Mouse (Mus musculus) kidney, embryonic 15.5 days (tissue): Measurements from ENCODE around the gene Chd3. TPM values are rescaled to one million over a fixed set of nuclear protein-coding genes. Genes with fewer than 3 reads are reported as not detected.

Experiments used
- ATAC-seq: fragments of 200-750 bp; cut with Nextera tagmentation; replicated peaks from 2 replicates; pipeline ENCODE4 v1.8.0; 2017; ENCODE audit warnings: moderate TSS enrichment; ENCODE audit not compliant: low FRiP score
- H3K27ac ChIP-seq: fragments of 300-500 bp; sonication (generic); 2 replicates; pipeline ENCODE4 v1.5.1; 2015; ENCODE audit warnings: mild to moderate bottlenecking, inconsistent platforms
- H3K27me3 ChIP-seq: fragments of 300-500 bp; sonication (generic); 2 replicates; pipeline ENCODE4 v1.6.1; 2015; ENCODE audit warnings: inconsistent platforms
- H3K36me3 ChIP-seq: fragments of 300-500 bp; sonication (generic); 2 replicates; pipeline ENCODE4 v1.6.1; 2015; ENCODE audit warnings: inconsistent platforms
- H3K4me1 ChIP-seq: fragments of 300-500 bp; sonication (generic); 2 replicates; pipeline ENCODE4 v1.6.1; 2015; ENCODE audit warnings: inconsistent platforms
- H3K4me2 ChIP-seq: fragments of 300-500 bp; sonication (generic); 2 replicates; pipeline ENCODE4 v1.6.1; 2015; ENCODE audit warnings: moderate library complexity, mild to moderate bottlenecking, inconsistent platforms
- H3K4me3 ChIP-seq: fragments of 300-500 bp; sonication (generic); replicated peaks from 2 replicates; pipeline ENCODE4 v1.5.1; 2015; ENCODE audit warnings: mild to moderate bottlenecking, inconsistent platforms
- H3K9ac ChIP-seq: fragments of 300-500 bp; sonication (generic); 2 replicates; pipeline ENCODE4 v1.6.1; 2015; ENCODE audit warnings: mild to moderate bottlenecking, inconsistent platforms
- H3K9me3 ChIP-seq: fragments of 300-500 bp; sonication (generic); replicated peaks from 2 replicates; pipeline ENCODE4 v1.6.1; 2016; ENCODE audit warnings: inconsistent platforms
- WGBS: fragments of 180-500 bp; shearing (Covaris S2); methylation state at CpG from one replicate; pipeline ENCODE4 v1.1.7; 2015; ENCODE audit warnings: mixed read lengths; 5-methylcytosine and 5-hydroxymethylcytosine counted together
- polyA plus RNA-seq: library from polyadenylated mRNA; unstranded; fragments of >200 nt; fragmentation: Nextera tagmentation; extraction: Ambion mirVana; gene quantifications from 2 replicates; pipeline ENCODE4 v1.2.1, GENCODE M21; 2015

Chd3 gene
- polyA plus RNA-seq, 1 experiment from 2014 or later: 62.8 TPM

DNA sequence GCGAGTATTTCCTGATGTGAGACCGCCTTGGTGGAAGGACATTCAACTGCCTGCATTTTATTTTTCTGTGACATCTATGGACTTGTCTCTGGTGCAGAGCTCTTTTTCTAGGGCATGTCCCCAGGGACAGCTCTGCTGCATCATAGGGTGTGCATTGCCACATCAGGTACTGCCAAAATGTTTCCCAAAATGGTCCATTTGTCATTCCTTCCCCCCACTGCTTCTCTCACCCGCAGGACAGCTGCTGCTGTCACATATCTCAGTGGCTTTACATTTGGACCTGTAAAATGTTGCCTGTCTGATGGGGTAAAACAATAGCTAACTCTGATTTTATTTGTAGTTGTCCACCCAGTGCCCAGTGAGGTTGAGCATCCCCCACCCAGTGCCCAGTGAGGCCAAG lies 73.9 kb downstream of the Chd3 start:
- 90% methylated on average over 3 of the region's 3 CpGs for WGBS
- no peak overlapping the region for H3K27ac ChIP-seq
- H3K27me3 ChIP-seq: no peaks in the 10 kb centered on the region
- no peaks in the 10 kb centered on the region for H3K4me1 ChIP-seq
- no peaks in the 10 kb centered on the region for H3K9me3 ChIP-seq
- no peak overlapping the region for H3K9ac ChIP-seq
- no peak overlapping the region for H3K4me2 ChIP-seq
- no peak for ATAC-seq
- H3K4me3 ChIP-seq: no peak overlapping the region
- peaks cover 27% of the 10 kb centered on the region for H3K36me3 ChIP-seq

Other genes with a start within 250 kb of the Chd3 start
- 0.42 and 0.46 TPM in 2 replicates for gene Hes7, start 249.0 kb downstream of the Chd3 start, polyA plus RNA-seq
- 0.27 and 0.51 TPM in 2 replicates for gene 9130213A22Rik, start 246.8 kb downstream of the Chd3 start, polyA plus RNA-seq
- 0.60 and 1.3 TPM in 2 replicates for gene Aloxe3, start 243.5 kb downstream of the Chd3 start, polyA plus RNA-seq
- 0.08 and 0.42 TPM in 2 replicates for gene Alox12b, start 212.4 kb downstream of the Chd3 start, polyA plus RNA-seq
- 0.33 and 0.47 TPM in 2 replicates for gene Alox8, start 171.6 kb downstream of the Chd3 start, polyA plus RNA-seq
- gene Gucy2e, start 132.4 kb downstream of the Chd3 start, polyA plus RNA-seq: 0.09 and 0.17 TPM in 2 replicates
- gene Cntrob, start 45.6 kb downstream of the Chd3 start, polyA plus RNA-seq: 23.0 and 23.9 TPM in 2 replicates
- 152 and 160 TPM in 2 replicates for gene Trappc1, start 45.4 kb downstream of the Chd3 start, polyA plus RNA-seq
- gene Kcnab3, start 43.1 kb downstream of the Chd3 start, polyA plus RNA-seq: 2.9 and 3.5 TPM in 2 replicates
- gene Rnf227, start 28.9 kb downstream of the Chd3 start, polyA plus RNA-seq: 16.6 and 17.1 TPM in 2 replicates
- 153 and 155 TPM in 2 replicates for gene Naa38, start 26.1 kb upstream of the Chd3 start, polyA plus RNA-seq
- 30.2 and 30.5 TPM in 2 replicates for gene Cyb5d1, start 26.2 kb upstream of the Chd3 start, polyA plus RNA-seq
- 41.9 and 44.3 TPM in 2 replicates for gene Tmem88, start 28.8 kb upstream of the Chd3 start, polyA plus RNA-seq
- 32.6 and 33.0 TPM in 2 replicates for gene Kdm6b, start 44.3 kb upstream of the Chd3 start, polyA plus RNA-seq
- 0.73 and 0.87 TPM in 2 replicates for gene Dnah2, start 179.7 kb upstream of the Chd3 start, polyA plus RNA-seq
- gene Efnb3, start 190.8 kb upstream of the Chd3 start, polyA plus RNA-seq: 11.9 and 14.3 TPM in 2 replicates
- gene Wrap53, start 210.8 kb upstream of the Chd3 start, polyA plus RNA-seq: 26.6 and 27.9 TPM in 2 replicates
- gene Trp53, start 211.0 kb upstream of the Chd3 start, polyA plus RNA-seq: 175 and 195 TPM in 2 replicates
- 11.2 and 13.5 TPM in 2 replicates for gene Atp1b2, start 236.5 kb upstream of the Chd3 start, polyA plus RNA-seq
- 0.30 and 0.49 TPM in 2 replicates for gene Shbg, start 248.5 kb upstream of the Chd3 start, polyA plus RNA-seq